Mouse (Mus musculus): ENCODE results near the gene Gm20605. TPM values are rescaled to one million over a fixed set of nuclear protein-coding genes. Genes with fewer than 3 reads are reported as not detected.
"Not testable (repeated sequence)": the region's sequence is repeated elsewhere in the genome, so short reads cannot be mapped to it uniquely, and the experiment has no call there.

Gm20605 gene
- total RNA-seq, 1 experiment from 2014 or later = 6.0 TPM

- no peak for ATAC-seq (replicated peaks; ENCODE audit: low read depth, poor library complexity, severe bottlenecking)
Observed at GRCm38 (mm10) chr5:137610548-137611244, 18.3 kb upstream of the Gm20605 start.

GRCm38 (mm10) chr5:137611245-137611602 lies 17.8 kb upstream of the Gm20605 start:
- ATAC-seq (replicated peaks; ENCODE audit: low read depth, poor library complexity, severe bottlenecking) = no peak

- ATAC-seq (replicated peaks; ENCODE audit: low read depth, poor library complexity, severe bottlenecking) = no peak
Observed at GRCm38 (mm10) chr5:137613076-137613475, 15.9 kb upstream of the Gm20605 start.

- ATAC-seq (replicated peaks; ENCODE audit: low read depth, poor library complexity, severe bottlenecking) = no peak
Observed at GRCm38 (mm10) chr5:137613550-137613949, 15.4 kb upstream of the Gm20605 start, which contains the start of gene Pcolce. TSS of gene Pcolce (minus strand) at chr5:137613784.

GRCm38 (mm10) chr5:137614921-137615320 lies 14.1 kb upstream of the Gm20605 start:
- not testable (repeated sequence) for ATAC-seq (replicated peaks; ENCODE audit: low read depth, poor library complexity, severe bottlenecking)

- no peak for ATAC-seq (replicated peaks; ENCODE audit: low read depth, poor library complexity, severe bottlenecking)
Observed at GRCm38 (mm10) chr5:137615347-137615746, 13.6 kb upstream of the Gm20605 start.

GRCm38 (mm10) chr5:137623937-137624530 lies 4.9 kb upstream of the Gm20605 start:
- no peak for ATAC-seq (replicated peaks; ENCODE audit: low read depth, poor library complexity, severe bottlenecking)

- ATAC-seq (replicated peaks; ENCODE audit: low read depth, poor library complexity, severe bottlenecking) = no peak
Observed at GRCm38 (mm10) chr5:137627991-137628390, 984 bp upstream of the Gm20605 start.

- no peak for ATAC-seq (replicated peaks; ENCODE audit: low read depth, poor library complexity, severe bottlenecking)
Observed at GRCm38 (mm10) chr5:137629306-137629721, 339 bp downstream of the Gm20605 start.

GRCm38 (mm10) chr5:137629906-137630545 lies 1.1 kb downstream of the Gm20605 start:
- ATAC-seq (replicated peaks; ENCODE audit: low read depth, poor library complexity, severe bottlenecking) = no peak

- ATAC-seq (replicated peaks; ENCODE audit: low read depth, poor library complexity, severe bottlenecking) = no peak
Observed at GRCm38 (mm10) chr5:137630602-137631001, 1.6 kb downstream of the Gm20605 start.

- ATAC-seq (replicated peaks; ENCODE audit: low read depth, poor library complexity, severe bottlenecking) = peak; percentile 61
Observed at GRCm38 (mm10) chr5:137631171-137631570, 2.2 kb downstream of the Gm20605 start.

- no peak for ATAC-seq (replicated peaks; ENCODE audit: low read depth, poor library complexity, severe bottlenecking)
Observed at GRCm38 (mm10) chr5:137631591-137631990, 2.6 kb downstream of the Gm20605 start.

- ATAC-seq (replicated peaks; ENCODE audit: low read depth, poor library complexity, severe bottlenecking) = no peak
Observed at GRCm38 (mm10) chr5:137633397-137634084, 4.6 kb downstream of the Gm20605 start.

- no peak for ATAC-seq (replicated peaks; ENCODE audit: low read depth, poor library complexity, severe bottlenecking)
Observed at GRCm38 (mm10) chr5:137639472-137639871, 10.5 kb downstream of the Gm20605 start.

GRCm38 (mm10) chr5:137641054-137641453 lies 12.1 kb downstream of the Gm20605 start, which contains the start of gene Sap25:
TSS of gene Sap25 (plus strand) at chr5:137641334.
- ATAC-seq (replicated peaks; ENCODE audit: low read depth, poor library complexity, severe bottlenecking) = no peak

GRCm38 (mm10) chr5:137642886-137643285 lies 13.9 kb downstream of the Gm20605 start:
- no peak for ATAC-seq (replicated peaks; ENCODE audit: low read depth, poor library complexity, severe bottlenecking)

GRCm38 (mm10) chr5:137644484-137644883 lies 15.5 kb downstream of the Gm20605 start:
- ATAC-seq (replicated peaks; ENCODE audit: low read depth, poor library complexity, severe bottlenecking) = no peak

GRCm38 (mm10) chr5:137645091-137645651 lies 16.2 kb downstream of the Gm20605 start:
- ATAC-seq (replicated peaks; ENCODE audit: low read depth, poor library complexity, severe bottlenecking) = peak; percentile 61

- ATAC-seq (replicated peaks; ENCODE audit: low read depth, poor library complexity, severe bottlenecking) = peak; percentile 54
Observed at GRCm38 (mm10) chr5:137645652-137646091, 16.7 kb downstream of the Gm20605 start, which contains the start of gene Irs3. TSS of gene Irs3 (minus strand) at chr5:137645714.

Data from common myeloid progenitor, adult 5-6 weeks (primary cell).